Mouse (Mus musculus) cerebellum, adult 2 months (tissue): ENCODE measurements around the gene Fkbp14.

Source experiments
- CTCF ChIP-seq: fragments of 200-500 bp; IDR thresholded peaks from 2 replicates; pipeline ENCODE4 v1.5.1; 2011; ENCODE audit warnings: low read depth, mild to moderate bottlenecking, control low read depth, low read length, moderate library complexity, borderline replicate concordance; ENCODE audit not compliant: insufficient read depth
- POLR2A ChIP-seq: fragments of 200-500 bp; IDR thresholded peaks from 2 replicates; pipeline ENCODE4 v1.6.1; 2011; ENCODE audit warnings: low read length, control low read depth, borderline replicate concordance; ENCODE audit not compliant: insufficient read depth

GRCm38 (mm10) chr6:54530182-54530581 is 66.9 kb downstream of the Fkbp14 start:
- TF ChIP-seq CTCF = no peak
- no peak for TF ChIP-seq POLR2A
